Mouse (Mus musculus) embryonic fibroblast, embryonic 13.5 days (primary cell): ENCODE measurements around the gene Lyzl4.

Experiments used
- CTCF ChIP-seq: IDR thresholded peaks from 2 replicates; pipeline ENCODE4 v1.5.1; 2011; ENCODE audit warnings: mild to moderate bottlenecking, control low read depth, low read length, moderate library complexity, borderline replicate concordance; ENCODE audit not compliant: insufficient read depth
- POLR2A ChIP-seq: IDR thresholded peaks from 2 replicates; pipeline ENCODE4 v1.6.1; 2011; ENCODE audit warnings: low read depth, mild to moderate bottlenecking, control low read depth, low read length, moderate library complexity

- no peak for TF ChIP-seq CTCF
- TF ChIP-seq POLR2A, result no peak
Measured at GRCm38 (mm10) chr9:121657143-121657542, 15.2 kb upstream of the Lyzl4 start.
